Mouse (Mus musculus): ENCODE data around the gene Ctse.
A peak's percentile ranks its signal among the peaks of the same experiment; 100 is the strongest.

Gene Ctse

DNA sequence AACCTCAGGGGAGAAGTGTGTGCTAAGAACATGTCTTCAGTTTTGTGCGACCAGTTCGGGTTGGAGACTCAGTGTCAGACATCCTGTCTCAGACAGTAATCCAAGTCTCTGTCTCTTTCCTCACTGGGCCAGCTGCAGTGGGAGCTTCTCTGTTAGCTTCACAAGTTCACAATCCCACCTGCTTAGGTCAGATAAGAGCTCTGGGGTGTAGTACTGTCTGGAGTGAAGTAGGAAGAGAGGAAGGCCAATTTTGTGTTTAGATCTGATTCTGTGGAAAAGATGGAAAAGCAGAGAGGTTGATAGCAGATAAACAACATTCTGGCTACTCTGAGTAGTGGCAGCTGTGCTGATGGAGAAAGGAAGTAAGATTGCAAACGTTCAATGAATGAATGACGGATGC, 61.5 kb downstream of the Ctse start:
- no peak for DNase-seq (ENCODE audit: low spot score in 2 of 2)

GRCm38 (mm10) chr1:131700447-131700846, 62.3 kb downstream of the Ctse start:
- no peak for DNase-seq (ENCODE audit: low spot score in 2 of 2)

GRCm38 (mm10) chr1:131701391-131701790, 63.3 kb downstream of the Ctse start:
- DNase-seq (ENCODE audit: low spot score in 2 of 2) = no peak

DNA sequence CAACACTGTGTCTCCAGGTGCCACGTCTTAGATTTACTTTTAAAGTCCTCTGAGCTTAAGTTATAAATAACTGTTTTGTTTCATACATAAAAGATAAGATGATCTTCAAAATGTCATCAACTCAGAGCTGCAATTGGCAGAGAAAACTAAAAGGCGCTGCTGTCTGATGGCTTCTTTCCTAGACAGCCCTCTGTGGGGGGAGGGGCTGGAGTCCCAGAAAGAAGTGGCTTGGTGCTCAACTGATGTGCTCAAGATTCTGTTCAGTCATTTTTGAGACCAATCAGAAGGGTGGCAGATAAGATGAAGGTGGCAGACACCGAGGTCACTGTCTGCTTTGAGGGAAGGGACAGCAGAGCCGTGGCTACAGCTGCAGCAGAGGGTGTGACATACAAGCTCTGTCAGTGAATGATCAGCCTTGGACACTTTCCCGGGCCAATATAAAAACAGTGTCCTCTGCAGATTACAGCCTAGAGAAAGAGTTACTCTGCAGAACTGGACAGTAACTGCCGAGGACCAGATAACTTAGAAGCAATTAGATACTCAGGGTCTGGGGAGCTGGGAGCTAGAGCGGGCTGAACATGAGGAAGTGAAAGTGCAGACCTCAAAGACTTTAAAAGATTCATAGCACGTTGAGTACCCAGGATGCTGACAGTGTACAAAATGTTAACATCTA, 64.1 kb downstream of the Ctse start:
- DNase-seq (ENCODE audit: low spot score in 2 of 2) = no peak

GRCm38 (mm10) chr1:131703482-131703881, 65.4 kb downstream of the Ctse start:
- DNase-seq (ENCODE audit: low spot score in 2 of 2) = no peak

DNA sequence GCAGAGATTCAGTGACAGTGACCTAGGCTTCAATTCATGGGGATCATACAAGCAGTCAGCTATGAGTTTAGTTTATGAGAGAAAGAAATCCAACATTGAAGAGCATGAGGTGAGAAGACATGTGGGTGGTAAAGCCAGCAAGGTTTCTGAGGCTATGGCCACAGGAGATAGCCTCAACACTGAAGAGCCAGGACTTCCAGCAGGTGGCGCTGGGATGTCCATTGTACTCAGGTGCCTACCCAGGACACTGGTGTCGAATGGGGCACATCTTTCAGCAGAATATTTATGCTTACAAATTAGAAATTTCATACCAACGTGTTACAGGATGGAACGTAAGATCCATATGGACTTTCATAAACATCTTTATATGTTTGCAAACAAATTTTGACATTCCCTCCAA, 70.2 kb downstream of the Ctse start:
- peak in 1 of 2 experiments; percentile 25 for DNase-seq (ENCODE audit: low spot score in 2 of 2)

DNA sequence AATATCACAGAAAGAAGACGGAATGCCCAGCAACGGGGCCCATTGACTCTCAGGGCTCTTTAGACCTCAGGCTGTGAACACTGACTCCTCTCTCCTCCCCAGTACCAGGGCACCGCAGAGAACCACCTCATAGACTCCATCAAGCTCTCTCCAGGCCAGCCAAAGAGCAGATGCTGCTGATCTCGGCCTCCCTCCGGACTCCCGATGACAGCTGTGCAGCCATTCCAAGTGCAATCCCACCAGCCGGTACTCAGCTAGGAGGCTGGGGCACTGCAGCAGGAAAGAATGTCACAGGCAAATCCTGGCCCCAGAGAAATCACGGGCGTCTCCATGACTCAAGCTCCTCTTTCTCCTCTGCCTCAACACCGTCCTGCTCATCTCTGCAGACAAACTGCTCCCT, 73.4 kb downstream of the Ctse start:
- no peak for DNase-seq (ENCODE audit: low spot score in 2 of 2)

GRCm38 (mm10) chr1:131712386-131712785, 74.3 kb downstream of the Ctse start:
- peak in 1 of 2 experiments; percentile 92 for DNase-seq (ENCODE audit: low spot score in 2 of 2)

DNA sequence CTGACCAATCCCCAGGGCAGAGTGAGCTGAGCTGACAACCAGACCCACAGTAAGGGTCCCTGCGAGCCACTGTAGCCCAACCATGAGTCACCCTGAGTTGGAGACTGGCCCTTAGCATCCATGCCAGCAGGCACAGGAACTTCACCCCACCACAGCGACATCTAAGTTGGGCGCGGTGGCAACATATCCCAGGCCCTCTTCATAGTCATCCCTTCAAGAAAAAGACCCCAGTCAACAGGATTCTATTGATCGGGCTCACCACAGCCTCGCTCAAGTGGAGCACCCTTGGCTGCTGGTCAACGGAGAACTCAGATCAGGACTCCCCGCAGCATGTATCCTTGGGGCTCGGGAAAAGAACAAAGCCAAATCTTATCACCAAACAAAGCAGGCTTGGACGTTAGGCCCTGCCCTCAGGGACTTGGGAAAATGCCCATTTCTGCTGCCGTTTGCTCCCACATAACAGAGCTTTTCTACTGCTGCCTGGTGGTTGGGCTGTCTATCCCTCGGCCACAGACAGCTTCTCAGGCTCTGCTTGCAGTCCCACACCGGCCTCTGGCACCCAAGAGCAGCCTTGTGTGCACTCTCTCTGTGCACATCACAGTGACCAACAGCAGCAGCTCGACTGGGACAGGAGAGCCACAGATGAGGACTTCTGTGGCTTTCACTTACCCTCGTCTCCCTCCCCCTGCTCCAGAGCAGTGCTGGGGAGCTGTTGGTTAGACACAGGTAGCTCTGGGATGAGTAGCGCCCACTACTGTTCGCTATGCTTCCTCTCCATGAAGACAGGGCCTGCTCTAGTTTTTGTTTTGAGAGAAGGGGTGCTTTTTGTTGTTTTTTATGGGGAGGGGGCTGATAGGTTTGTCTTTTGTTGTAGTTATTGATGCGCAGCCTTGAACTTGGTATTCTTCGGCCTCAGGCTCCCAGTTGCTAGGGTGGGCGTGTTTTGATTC, 76.6 kb downstream of the Ctse start:
- DNase-seq (ENCODE audit: low spot score in 2 of 2) = no peak

GRCm38 (mm10) chr1:131718952-131719694, 81.0 kb downstream of the Ctse start:
- no peak for DNase-seq (ENCODE audit: low spot score in 2 of 2)

DNA sequence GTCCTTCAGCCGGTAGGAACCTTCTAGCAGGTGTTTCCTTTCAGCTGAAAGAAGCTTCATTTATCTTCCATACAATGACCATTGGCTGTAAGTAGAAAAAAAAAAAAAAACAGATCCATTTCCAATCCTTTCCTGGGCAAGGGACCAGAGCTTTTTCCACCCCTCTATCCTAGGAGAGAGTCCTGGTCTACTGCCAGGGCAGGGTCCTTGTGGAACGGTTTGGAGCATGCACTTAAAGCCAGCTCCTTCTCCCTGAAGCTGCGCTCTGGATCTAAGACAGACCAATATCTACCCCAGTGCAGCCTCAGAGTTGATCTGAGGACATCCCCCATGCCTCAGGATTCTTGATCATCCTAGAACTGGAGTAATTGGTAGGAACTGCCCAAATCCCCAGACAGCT, 83.9 kb downstream of the Ctse start:
- DNase-seq (ENCODE audit: low spot score in 2 of 2) = no peak

- DNase-seq (ENCODE audit: low spot score in 2 of 2) = no peak
Observed at GRCm38 (mm10) chr1:131723549-131723948, 85.4 kb downstream of the Ctse start.

Data from left cerebral cortex, adult 9 months (tissue).